Mouse (Mus musculus): ENCODE measurements around the gene Capzb.

Capzb gene

DNA sequence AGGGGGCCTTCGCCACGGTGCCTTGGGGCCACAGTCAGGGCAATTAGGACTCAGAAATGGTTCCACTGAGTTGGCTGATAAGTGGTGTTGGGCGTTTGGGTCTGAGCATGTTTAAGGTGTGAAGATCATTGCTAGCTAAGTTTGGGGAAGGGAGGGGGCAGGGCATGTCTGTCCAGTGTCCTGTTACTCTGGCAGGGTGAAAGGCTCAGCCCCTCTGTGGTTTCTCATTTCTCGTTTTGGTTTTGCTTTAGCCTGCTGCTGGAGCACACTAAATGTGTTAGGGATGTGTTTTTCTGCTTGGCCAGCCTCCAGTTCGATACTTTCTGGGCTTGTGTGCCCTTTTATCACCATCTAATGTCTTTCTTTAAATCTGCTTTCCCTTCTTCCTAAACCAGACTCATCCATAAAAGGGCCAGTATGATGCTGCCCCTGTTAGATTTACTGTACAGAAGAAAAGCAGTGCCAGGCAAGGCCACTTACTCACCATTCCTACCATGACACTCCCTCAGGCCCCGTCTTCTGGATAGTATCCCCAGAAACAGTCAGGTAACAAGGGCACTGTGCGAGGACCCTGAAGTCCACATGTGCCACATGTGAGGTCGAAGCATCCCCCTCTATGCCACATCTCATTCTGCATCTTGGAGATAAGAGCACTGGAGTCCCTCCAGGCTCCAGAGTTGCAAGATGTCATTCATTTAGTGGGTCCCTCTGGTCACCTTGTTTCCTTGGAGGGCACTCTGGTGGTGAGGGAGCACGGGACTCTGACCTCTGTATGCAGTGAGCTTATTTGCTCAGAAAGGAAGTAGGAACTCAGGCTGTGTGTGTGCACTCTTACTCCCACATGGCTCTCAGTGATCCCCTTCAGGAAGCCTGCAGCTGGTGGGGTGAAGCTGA, 15.8 kb downstream of the Capzb start:
- no peak for DNase-seq (ENCODE audit: low read depth, low spot score)

DNA sequence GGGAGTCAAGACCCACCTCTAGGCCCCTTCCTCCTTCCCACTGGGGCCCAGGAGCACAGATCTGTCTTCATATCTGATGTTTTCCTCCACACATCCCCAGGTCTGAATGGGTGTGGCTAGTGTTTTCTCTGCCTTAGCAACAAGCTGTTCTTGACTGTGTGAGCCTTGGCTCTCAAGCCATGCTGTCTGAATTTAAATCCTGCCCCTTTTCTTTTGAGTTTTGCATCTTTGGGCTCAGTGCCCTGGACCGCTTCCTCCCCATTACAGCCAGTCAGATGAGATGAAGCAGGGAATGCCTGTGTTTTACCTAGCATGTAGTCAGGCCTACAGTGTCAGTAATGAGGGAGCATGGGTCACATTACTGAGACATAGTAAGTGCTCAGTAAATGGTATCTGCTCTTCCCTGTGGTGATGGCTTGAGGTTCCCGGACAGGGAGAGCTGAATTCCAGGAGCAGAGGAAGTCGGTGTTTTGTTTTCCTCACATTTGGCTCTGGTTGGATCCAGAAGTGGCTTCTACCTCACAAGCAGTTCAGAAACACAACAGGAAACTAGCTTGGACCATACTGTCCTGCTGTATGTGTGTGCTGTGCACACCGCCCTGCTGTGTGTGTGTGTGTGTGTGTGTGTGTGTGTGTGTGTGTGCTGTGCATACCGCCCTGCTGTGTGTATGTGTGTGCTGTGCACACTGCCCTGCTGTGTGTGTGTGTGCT, 16.6 kb downstream of the Capzb start:
- no peak for DNase-seq (ENCODE audit: low read depth, low spot score)

DNA sequence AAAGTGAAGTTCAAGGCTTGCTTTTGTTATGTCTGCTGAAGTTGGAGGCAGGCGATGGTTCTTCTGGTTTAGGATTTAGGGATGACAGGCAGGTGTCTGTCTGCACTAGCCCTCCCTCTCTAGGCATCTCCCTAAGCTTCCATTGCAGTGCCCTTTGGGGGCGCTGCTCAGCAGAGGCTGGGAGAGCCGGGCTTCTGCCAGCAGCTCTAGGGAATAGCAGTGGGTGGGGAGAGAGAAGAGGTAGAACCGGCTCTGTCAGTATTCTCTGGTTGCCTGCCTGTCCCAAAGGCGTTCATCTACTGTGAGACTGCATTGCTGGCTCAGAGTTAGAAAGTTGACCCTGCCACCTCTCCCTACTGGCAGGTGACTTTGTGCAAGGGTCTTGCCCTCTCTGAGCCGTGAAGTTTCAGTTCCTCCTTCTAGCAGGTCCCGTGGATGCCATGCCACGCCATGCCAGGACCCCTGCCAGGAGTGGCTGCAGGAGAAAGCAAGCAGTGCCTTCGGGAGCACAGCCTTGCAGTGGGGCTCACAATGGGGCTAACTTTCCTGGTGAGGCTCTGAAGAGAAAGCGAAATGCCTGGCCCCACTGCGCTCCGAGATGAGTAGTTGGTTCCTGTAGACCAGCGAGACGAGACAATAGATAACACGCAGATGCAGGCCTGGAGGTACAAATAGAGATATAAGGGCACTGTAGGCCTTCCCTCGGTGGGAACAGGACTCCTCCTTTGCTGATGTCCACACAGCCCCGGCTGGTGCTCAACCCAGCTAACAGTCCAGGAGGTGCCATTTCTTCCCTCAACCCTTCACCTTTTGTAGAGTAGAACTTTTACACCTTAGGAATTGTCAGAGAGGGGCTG, 19.5 kb downstream of the Capzb start:
- DNase-seq (ENCODE audit: low read depth, low spot score), result no peak

- no peak for DNase-seq (ENCODE audit: low read depth, low spot score)
Observed at GRCm38 (mm10) chr4:139213086-139213485, 20.4 kb downstream of the Capzb start.

DNA sequence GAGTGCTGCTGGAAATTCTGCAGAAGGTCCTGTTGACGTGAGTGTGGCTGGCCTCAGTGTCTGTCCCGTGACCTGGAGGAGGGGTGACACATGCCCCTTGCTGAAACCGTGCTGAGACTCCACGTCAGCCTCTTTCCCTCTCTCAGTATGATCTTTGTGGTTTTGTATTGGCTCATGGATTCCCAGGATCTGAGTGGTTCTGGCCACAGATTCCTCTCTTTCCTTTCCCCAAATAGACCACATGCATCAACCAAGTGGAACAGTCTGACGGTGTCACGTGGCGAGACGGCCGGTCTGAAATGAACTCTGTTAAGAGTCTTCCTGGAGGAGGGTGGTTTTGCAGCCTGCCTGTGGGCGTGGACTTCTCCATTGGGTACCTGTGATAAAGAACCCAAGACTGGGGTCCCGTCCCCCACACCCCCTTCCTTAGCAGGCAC, 21.3 kb downstream of the Capzb start:
- no peak for DNase-seq (ENCODE audit: low read depth, low spot score)

- no peak for DNase-seq (ENCODE audit: low read depth, low spot score)
Observed at GRCm38 (mm10) chr4:139216566-139216965, 23.9 kb downstream of the Capzb start.

GRCm38 (mm10) chr4:139218539-139218938, 25.8 kb downstream of the Capzb start:
- no peak for DNase-seq (ENCODE audit: low read depth, low spot score)

GRCm38 (mm10) chr4:139219656-139220055, 27.0 kb downstream of the Capzb start:
- DNase-seq (ENCODE audit: low read depth, low spot score), result no peak

DNA sequence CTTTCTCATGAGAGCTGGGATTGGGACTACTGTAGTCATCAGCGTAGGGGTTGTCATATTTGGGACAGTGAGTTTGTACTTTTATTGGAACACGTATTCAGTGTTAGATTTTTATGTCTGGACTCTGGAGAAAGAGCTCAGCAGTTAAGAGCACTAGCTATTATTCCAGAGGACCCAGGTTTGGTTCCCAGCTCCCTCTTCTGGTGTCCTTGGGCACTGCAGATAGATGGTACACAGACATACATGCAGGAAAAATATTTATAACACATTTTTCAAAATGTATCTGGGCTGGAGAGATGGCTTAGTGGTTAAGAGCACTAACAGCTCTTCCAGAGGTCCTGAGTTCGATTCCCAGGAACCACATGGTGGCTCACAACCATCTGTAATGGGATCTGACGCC, 28.3 kb downstream of the Capzb start:
- no peak for DNase-seq (ENCODE audit: low read depth, low spot score)

- DNase-seq (ENCODE audit: low read depth, low spot score), result no peak
Observed at GRCm38 (mm10) chr4:139221837-139222236, 29.1 kb downstream of the Capzb start.

DNA sequence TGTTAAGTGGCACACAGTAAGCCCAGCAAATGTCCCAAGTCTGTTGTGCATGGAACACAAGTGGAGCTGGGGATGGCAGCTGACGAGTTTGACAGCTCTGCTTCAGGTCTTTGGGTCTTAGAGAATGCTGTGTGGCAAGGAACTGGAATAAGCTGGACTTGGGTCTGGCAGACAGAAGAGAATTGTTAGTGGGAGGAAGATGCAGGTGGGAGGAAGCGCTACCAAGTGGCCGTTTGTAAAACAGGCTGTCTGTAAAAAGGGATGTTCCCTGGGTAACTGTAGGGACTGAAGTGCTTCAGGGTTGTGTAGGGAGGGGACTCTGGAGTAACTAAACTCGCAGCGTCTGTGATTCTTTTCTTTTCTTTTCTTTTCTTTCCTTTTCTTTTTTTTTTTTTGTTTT, 32.4 kb downstream of the Capzb start:
- DNase-seq (ENCODE audit: low read depth, low spot score), result no peak

- DNase-seq (ENCODE audit: low read depth, low spot score), result no peak
Observed at GRCm38 (mm10) chr4:139225944-139226343, 33.2 kb downstream of the Capzb start.

DNA sequence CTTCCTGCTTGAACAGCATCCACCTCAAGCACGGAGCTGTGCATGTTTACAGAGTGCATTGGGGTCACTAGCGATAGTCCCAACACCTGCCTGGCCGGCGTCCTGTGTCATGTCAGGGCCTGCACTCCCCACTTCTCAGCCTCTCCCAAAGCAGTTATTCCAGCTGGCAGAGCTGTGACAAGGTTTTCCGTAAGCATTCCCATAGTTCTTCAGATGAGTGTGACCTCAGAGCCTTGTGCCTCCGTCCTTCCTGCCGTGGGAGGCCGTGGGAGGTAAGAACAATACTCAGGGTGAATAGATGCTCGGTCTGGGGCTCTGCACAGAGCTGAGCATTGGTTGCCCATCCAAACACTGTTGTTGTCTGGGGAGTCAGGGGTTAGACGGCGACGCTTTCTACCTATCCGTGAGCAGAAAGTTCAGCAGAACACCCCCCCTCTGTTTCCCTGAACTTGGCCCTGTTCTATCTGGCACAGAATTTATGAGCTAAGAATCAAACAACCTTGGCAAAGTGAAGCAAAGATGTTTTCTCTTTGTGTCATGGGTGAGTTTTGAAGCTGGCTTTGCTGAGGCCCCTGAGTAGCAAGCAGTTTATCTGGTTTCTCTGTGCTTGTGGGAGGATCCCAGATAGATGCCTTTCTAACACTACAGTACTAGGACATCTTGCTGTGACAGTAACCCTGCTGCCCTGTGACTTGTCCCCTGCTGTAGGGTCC, 34.0 kb downstream of the Capzb start:
- no peak for DNase-seq (ENCODE audit: low read depth, low spot score)

DNA sequence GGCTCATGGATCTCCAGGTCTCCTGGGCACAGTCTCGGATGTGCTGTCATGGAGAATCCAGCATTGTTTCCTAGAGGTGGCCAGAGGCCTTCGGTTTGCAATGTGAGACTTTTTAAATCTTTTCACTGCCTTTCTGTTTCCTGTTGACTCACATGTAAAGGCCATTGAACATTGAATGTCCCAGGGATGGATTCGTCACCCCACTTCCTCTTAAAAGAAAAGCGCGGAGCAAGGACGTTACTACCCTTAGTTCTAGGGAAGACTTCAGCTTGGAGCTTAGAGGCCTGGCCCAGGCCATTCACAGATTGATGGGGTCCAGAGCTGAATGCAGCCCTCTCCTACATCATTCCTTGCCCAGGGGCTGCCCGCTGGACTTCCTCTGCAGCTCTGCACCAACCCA, 35.2 kb downstream of the Capzb start:
- DNase-seq (ENCODE audit: low read depth, low spot score), result no peak

DNA sequence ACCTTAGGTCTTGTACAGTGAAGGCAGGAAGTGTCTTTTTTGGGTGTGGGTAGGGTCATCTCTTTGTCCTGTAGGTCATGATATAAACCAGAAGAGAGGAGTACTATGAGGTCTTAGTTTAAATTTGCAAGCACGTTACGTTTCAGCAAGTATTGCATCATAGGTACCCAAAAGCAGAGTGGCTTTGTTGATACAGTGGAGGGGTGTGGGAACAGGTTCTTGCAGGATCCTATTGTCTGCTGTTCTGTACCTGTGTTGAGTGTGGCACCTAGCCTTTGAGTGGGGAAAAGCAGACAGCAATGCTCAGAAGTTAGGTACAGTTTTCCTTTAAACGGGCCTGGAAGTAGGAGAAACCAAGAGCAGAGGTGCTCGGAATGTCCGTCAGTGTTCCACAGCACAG, 36.6 kb downstream of the Capzb start:
- DNase-seq (ENCODE audit: low read depth, low spot score), result no peak

GRCm38 (mm10) chr4:139230376-139231120, 37.8 kb downstream of the Capzb start:
- no peak for DNase-seq (ENCODE audit: low read depth, low spot score)

- DNase-seq (ENCODE audit: low read depth, low spot score), result no peak
Observed at GRCm38 (mm10) chr4:139231163-139231562, 38.5 kb downstream of the Capzb start.

DNA sequence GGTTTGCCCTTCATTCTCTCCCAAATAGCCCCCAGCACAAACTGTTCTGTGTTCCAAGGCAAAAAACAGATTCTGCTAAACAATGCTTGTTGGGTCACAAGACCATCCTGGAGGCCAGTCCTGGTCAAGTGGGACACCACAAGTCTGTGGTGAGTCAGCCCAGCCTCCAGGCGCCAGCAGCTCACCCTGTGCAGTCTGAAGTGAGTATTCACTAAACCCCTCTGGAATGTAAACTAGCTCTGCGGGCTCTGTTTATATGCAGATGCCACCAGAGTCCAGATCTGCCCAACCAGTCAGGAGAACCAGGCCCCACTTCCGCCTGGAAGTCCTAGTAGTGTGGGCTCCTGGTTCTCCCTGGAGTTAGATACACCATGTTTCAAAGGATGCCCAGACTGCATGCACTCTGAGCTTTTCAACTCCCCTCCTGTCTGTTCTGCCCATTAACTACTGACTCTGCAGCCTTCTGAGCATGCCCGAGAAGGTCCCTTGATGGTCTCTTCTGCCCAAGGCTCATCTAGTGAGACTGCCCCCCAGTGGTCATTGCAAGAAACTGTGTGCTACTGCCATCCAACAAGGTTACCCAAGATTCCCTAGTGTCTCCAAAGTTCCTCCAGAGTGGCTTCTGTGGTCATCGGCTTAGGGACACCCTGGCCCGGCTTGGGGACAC, 39.9 kb downstream of the Capzb start:
- peak; percentile 16 for DNase-seq (ENCODE audit: low read depth, low spot score)

- DNase-seq (ENCODE audit: low read depth, low spot score), result no peak
Observed at GRCm38 (mm10) chr4:139233146-139233495, 40.4 kb downstream of the Capzb start.

GRCm38 (mm10) chr4:139233755-139234254, 41.1 kb downstream of the Capzb start:
- DNase-seq (ENCODE audit: low read depth, low spot score), result no peak

Measured in c-Kit-negative CD71-positive TER-119-positive erythroid progenitor cells, embryonic 14.5 days (primary cell).